Mouse (Mus musculus): Measurements from ENCODE around the gene Erbb4. TPM values are rescaled to one million over a fixed set of nuclear protein-coding genes. Genes with fewer than 3 reads are reported as not detected.
"Not testable (repeated sequence)": the region's sequence is repeated elsewhere in the genome, so short reads cannot be mapped to it uniquely, and the experiment has no call there.

Gene Erbb4
- polyA plus RNA-seq, 1 experiment: not detected

DNA sequence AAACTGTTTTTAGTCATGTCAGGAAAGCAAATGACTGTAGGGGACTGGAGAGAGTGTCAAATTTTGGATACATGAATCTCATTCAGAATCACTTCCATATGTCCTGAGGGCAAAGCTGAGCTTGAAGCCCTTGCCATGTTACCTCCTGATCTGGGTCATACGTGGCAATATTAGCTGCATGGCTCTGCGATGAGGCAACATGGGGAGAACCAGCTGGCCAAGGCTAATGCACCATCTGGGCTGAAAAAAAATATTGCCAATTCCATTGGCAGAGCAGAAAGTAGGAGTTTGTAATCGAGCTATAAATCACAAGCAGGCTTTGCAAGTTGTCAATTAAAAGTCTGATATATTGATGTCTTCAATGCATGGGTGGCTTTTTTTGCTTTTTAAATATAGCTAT lies 221.0 kb downstream of the Erbb4 start:
- no peak for DNase-seq (ENCODE audit: low read depth, low spot score)
- 66% methylated on average over 3 of the region's 3 CpGs for WGBS

DNA sequence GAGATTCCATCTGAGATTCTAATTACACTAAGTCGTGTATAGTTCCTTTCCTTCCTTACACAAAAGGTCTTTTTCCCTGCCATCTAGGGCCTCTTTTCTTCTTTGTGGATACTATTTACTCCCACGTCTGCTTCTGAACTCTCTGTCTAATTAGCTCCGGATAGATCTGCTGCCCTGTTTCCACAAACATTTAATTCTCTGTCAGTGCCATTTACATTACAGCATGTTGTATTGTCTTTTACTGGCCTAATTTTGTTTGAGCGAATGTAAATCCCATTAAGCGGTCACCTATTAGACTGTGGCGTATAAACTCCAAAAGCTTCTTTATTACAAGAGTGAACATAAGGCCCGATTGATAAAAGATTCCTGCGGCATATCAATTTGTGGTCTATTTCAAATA lies 232.9 kb downstream of the Erbb4 start:
- 78% methylated on average over 8 of the region's 8 CpGs for WGBS
- no peak for DNase-seq (ENCODE audit: low read depth, low spot score)

GRCm38 (mm10) chr1:68873635-68874020 lies 234.2 kb downstream of the Erbb4 start:
- DNase-seq (ENCODE audit: low read depth, low spot score): no peak
- 64% methylated on average over 1 of the region's 1 CpGs for WGBS

GRCm38 (mm10) chr1:68872976-68873634 lies 234.8 kb downstream of the Erbb4 start:
- WGBS: 73% methylated on average over 2 of the region's 2 CpGs
- no peak for DNase-seq (ENCODE audit: low read depth, low spot score)

DNA sequence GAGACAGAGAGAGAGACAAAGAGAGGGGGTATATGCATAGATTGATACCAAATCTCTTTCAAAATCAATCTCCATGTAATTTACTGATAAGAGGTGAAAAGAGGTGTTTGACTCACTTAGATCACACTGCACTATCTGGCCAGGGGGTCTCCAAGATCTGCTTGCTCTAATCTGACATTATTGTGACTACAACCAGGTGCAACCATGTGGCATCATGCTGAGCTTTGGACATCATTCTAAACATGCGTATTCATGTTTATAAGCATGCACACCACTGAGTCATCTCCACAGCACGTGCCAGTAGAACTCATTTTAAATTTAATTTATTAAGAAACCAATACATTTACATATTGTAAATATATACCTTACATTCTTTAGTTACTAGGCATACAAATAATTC lies 247.5 kb downstream of the Erbb4 start:
- no peak for DNase-seq (ENCODE audit: low read depth, low spot score)
- WGBS: 81% methylated on average over 2 of the region's 2 CpGs

DNA sequence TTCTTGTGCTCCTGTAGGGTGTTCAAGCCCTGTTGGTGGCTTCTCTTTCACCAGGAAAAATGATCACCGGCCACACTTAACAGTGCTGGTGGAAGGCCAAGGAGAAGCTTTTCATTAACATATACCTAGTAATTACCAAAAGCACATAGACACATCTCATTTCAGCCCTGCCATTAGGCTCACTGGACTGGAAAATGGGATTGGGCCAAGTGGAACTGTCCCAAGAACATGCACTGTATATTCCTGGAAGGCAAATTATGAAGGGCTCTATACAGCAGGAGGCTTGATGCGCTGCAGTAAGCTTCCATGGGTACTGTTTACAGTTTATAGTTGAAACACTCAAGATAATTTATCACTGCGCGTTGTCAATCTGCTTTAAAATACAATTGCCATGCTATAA lies 248.4 kb downstream of the Erbb4 start:
- 87% methylated on average over 4 of the region's 4 CpGs for WGBS
- DNase-seq (ENCODE audit: low read depth, low spot score): no peak

DNA sequence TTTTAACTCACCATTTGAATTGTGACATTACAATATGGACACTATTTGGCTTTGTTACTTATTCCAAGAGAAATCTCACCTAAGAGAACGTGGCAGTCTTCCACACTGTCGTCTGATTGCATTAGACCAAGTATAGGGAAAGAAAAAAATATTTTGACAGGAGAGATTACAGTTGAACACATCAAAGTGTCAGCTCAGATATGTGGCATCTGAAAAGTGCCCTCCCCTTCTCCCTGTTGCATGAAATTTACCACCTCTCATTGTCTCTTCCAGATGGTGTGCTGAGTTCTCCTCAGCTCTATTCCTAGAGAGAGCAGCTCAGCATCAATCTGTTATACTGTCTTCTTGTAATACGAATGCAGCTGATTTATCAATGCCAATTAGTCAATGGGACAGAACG lies 268.5 kb downstream of the Erbb4 start:
- WGBS: 68% methylated on average over 4 of the region's 4 CpGs
- no peak for DNase-seq (ENCODE audit: low read depth, low spot score)

- 45% methylated on average over 3 of the region's 3 CpGs for WGBS
- DNase-seq (ENCODE audit: low read depth, low spot score): no peak
These were observed 273.2 kb downstream of the Erbb4 start for GRCm38 (mm10) chr1:68834686-68835085.

DNA sequence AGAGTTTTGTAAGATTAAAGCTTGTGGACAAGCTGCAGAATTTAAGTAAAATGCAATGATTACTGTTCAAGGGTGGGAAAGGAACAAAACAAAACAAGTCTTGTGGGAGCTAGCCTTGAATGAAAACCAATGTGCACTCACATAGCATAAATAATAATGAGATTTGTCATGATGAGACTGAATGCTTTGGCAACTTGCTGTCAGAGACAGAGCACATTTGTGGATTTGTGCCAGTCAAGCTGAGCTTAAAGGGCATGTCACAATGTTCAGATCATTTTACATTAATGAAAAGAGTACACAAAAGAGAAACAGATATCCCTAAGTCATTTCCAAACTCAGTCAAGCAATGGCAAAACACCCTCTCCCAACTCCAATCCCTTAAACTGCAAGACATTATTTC lies 275.8 kb downstream of the Erbb4 start:
- DNase-seq (ENCODE audit: low read depth, low spot score): no peak

- WGBS: 79% methylated on average over 1 of the region's 1 CpGs
- DNase-seq (ENCODE audit: low read depth, low spot score): no peak
These were observed 276.3 kb downstream of the Erbb4 start for GRCm38 (mm10) chr1:68831575-68831974.

GRCm38 (mm10) chr1:68830501-68831239 lies 277.2 kb downstream of the Erbb4 start:
- no peak for DNase-seq (ENCODE audit: low read depth, low spot score)
- WGBS: 75% methylated on average over 2 of the region's 2 CpGs

GRCm38 (mm10) chr1:68823116-68823644 lies 284.7 kb downstream of the Erbb4 start:
- 73% methylated on average over 2 of the region's 2 CpGs for WGBS
- no peak for DNase-seq (ENCODE audit: low read depth, low spot score)

GRCm38 (mm10) chr1:68806711-68807110 lies 301.1 kb downstream of the Erbb4 start:
- 50% methylated on average over 2 of the region's 2 CpGs for WGBS

GRCm38 (mm10) chr1:68787409-68788015 lies 320.3 kb downstream of the Erbb4 start:
- 44% methylated on average over 4 of the region's 4 CpGs for WGBS
- no peak for DNase-seq (ENCODE audit: low read depth, low spot score)

More at GRCm38 (mm10) chr1:68806711-68807110, 301.1 kb downstream of the Erbb4 start:
- no peak for DNase-seq (ENCODE audit: low read depth, low spot score)

DNA sequence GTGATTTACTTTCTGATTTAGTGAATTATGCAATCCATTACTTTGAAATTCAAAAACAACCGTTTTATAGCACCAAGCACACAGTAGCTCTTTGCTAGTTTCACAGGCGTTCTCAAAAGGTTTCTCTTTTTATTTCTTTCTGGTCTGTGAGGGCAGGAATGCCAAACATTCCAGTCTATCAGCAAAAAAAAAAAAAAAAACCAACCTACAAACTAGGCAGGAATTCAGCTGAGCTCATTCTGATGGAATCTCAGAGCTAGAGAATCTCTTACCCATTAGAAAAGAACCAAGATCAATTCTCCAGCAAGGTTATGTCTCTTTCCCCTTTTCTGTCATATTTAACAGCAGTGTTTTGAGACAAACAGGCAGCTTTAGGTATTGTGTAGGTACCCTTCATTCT lies 327.2 kb downstream of the Erbb4 start:
- 17% methylated on average over 2 of the region's 2 CpGs for WGBS
- DNase-seq (ENCODE audit: low read depth, low spot score): no peak

DNA sequence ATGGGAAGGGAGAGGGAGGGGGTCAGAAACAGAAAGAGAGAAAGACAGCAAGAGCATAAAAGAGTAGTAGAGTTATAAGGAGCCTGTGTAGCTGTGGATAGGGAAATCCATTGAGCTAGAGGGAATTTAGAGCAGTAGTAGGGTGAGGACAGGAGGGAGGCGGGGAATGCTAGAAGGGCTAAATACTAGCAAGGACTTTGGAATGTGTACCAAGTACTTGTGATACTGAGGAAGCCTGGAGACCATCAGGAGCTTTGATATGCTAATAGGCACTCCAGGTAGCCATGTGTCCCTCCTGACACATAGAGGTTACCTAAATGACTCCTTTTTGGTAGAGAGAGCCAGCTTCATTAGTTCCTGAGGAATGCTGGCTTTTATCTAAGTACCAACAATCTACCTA lies 327.8 kb downstream of the Erbb4 start:
- WGBS: 81% methylated on average over 1 of the region's 1 CpGs

GRCm38 (mm10) chr1:68766095-68766494 lies 341.8 kb downstream of the Erbb4 start:
- not testable (repeated sequence) for DNase-seq (ENCODE audit: low read depth, low spot score)

More for the DNA sequence above, 327.8 kb downstream of the Erbb4 start:
- DNase-seq (ENCODE audit: low read depth, low spot score): no peak

DNA sequence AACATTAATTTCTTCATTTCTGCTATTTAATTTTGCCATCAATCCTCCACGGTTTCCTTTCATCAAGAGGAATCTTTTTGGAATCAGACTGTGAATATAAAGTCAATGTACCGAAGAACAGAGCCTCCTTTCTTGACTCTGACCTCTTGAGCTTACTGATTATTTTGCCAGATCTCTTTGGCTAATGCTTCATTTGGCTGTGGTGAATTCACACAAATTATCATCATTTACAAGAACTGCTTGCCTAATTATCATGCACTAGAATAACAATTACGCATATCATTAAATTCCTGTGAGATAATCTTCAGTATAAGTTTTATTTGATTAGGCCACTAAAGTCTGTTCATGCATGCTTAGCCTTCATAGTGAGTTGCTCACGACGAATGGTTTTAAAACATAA lies 345.4 kb downstream of the Erbb4 start:
- no peak for DNase-seq (ENCODE audit: low read depth, low spot score)
- 84% methylated on average over 5 of the region's 5 CpGs for WGBS

DNA sequence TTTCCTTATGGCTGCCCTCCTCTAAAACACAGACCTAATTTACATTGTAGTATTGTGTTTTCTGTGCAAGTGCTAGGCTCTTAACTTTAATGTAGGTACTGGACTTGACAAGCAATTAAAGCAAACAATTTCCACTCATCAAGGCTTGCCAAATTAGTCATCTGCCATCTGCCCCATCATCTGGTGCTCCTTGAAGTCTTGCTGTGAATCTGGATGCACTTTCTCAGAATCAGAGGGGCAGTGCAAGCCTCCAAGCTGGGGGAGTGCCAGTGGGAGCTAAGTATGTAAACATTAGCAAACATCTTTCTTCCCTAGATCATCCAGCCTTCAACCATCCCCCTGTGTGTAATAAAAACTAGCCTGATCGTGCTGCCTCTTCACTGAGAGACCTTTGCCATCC lies 358.9 kb downstream of the Erbb4 start:
- WGBS: 9% methylated on average over 1 of the region's 1 CpGs
- DNase-seq (ENCODE audit: low read depth, low spot score): no peak

DNA sequence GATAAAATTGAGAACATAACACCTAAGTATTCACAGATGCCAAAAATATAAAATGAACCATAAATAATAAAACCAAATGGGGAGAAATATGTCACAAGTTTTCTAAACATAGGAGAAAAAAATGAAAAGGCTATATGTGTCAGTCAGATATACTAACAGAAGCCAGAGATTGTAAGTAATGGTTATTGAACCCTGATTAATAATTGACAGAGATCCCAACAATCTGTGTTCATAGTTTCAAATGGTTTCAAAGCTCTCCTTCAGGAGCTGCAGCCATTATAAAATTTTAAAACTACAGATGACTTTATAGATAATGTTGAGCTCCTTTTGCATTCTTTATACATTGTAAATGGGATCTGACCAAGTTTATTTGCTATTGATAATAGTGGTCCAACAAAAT lies 426.4 kb downstream of the Erbb4 start:
- DNase-seq (ENCODE audit: low read depth, low spot score): no peak

DNA sequence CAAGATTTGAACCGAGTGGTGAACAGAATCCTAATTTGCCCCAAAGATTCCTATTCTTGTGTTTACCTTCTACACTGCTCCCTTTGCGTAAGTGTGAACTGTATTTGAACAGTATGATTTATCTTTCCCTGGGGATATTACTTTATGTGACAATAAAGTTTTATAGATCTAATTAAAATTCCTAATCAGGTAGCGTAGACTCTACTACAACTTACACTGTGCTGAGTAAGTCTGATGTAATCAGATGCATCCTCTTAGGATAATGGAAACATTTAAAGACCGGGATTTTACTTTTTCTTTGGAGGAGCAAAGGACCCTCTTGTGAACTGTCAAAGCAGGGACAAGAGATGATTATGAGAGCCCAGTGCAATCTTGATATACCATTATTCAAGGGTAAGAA lies 433.2 kb downstream of the Erbb4 start:
- no peak for DNase-seq (ENCODE audit: low read depth, low spot score)
- 31% methylated on average over 4 of the region's 4 CpGs for WGBS
